In genomic region chr3:4796909-4797566, GRCm38 (mm10) we compare ENCODE assay signal across 9 mouse cellular contexts.
DNase-seq lines count a peak whose midpoint lies in the region; ATAC-seq lines count a peak whose summit lies in the region.
"Had no signal": no experiment of that assay in that cellular context is flagged by ENCODE, and none has a peak within 500 bp of the region (broad histone marks: within the 10 kb centered on the region; RNA-seq: fewer than 3 reads in every experiment).

No protein-coding gene starts in this region.

- no peaks in the 10 kb centered on the region for H3K9me3 ChIP-seq in neural tube, embryonic 11.5 days (ENCODE audit: control insufficient read depth, low read length)

- DNase-seq in neural tube, embryonic 11.5 days (ENCODE audit: low spot score) = peak; percentile 20
- no peak for DNase-seq in neural tube, embryonic 10.5 days (ENCODE audit: extremely low spot score, low spot score)
- peak; percentile 9 to 27 for DNase-seq in frontal cortex, postnatal 25 days (ENCODE audit: low spot score in 2 of 2)
- DNase-seq in left cerebral cortex, postnatal 36 days (ENCODE audit: low spot score in 2 of 2) = peak; percentile 24 to 50
- peak; percentile 79 for DNase-seq in right cerebral cortex, postnatal 4 days
- no peak for DNase-seq in thymus, adult 18-20 months
- no peak for DNase-seq in embryo, embryonic 9.5 days (ENCODE audit: extremely low spot score)
- no peak for DNase-seq in thymus, postnatal 25 days

- intact Hi-C loops in left cerebral cortex, postnatal 36 days (cut with DNase I) = loop anchor here (5.0 kb wide), 1 partner anchor 415 kb away; no protein-coding TSS in a partner anchor

- H3K4me2 ChIP-seq in neural tube, embryonic 11.5 days (ENCODE audit: low read depth) = no peak overlapping the region

- no peak overlapping the region for H3K4me3 ChIP-seq in neural tube, embryonic 11.5 days (ENCODE audit: low read depth, low read length)
- H3K4me3 ChIP-seq: myocyte had no signal

- ATAC-seq in neural tube, embryonic 11.5 days (ENCODE audit: insufficient read depth, low FRiP score, low TSS enrichment) = peak; percentile 75

- no peaks in the 10 kb centered on the region for H3K36me3 ChIP-seq in neural tube, embryonic 11.5 days (ENCODE audit: control insufficient read depth, insufficient read depth, low read length)

- no peak overlapping the region for H3K27ac ChIP-seq in neural tube, embryonic 11.5 days (ENCODE audit: low read depth, low read length)

- no peak overlapping the region for H3K9ac ChIP-seq in neural tube, embryonic 11.5 days (ENCODE audit: low read length)

- 0 out of 2 replicates have a peak, but pooled peaks cover 3% of the 10 kb centered on the region for H3K4me1 ChIP-seq in neural tube, embryonic 11.5 days (ENCODE audit: control insufficient read depth, insufficient read depth, low read length)

- 69% methylated on average over 8 of the region's 8 CpGs for WGBS in neural tube, embryonic 11.5 days

- no peaks in the 10 kb centered on the region for H3K27me3 ChIP-seq in neural tube, embryonic 11.5 days (ENCODE audit: control insufficient read depth, insufficient read depth, low read length)

Comparison
In these comparisons a context has a peak if more than half of its experiments do, and no peak if none do; other contexts are left out.
1. DNase-seq: peak in neural tube, embryonic 11.5 days (single experiment), frontal cortex, postnatal 25 days (2 of 2), left cerebral cortex, postnatal 36 days (2 of 2) and right cerebral cortex, postnatal 4 days (single experiment); none in neural tube, embryonic 10.5 days (single experiment), thymus, adult 18-20 months (0 of 2), embryo, embryonic 9.5 days (single experiment) and thymus, postnatal 25 days (single experiment).